Mouse (Mus musculus) lung, embryonic 16.5 days (tissue): ENCODE measurements around the gene Slc19a3. TPM values are rescaled to one million over a fixed set of nuclear protein-coding genes. Genes with fewer than 3 reads are reported as not detected.

Experiments
- ATAC-seq: fragments of 200-750 bp; cut with Nextera tagmentation; 2 replicates; pipeline ENCODE4 v1.8.0; 2017; ENCODE audit warnings: low read depth, mild to moderate bottlenecking, moderate library complexity
- H3K27ac ChIP-seq: fragments of 300-500 bp; sonication (generic); 2 replicates; pipeline ENCODE4 v1.5.1; 2014; ENCODE audit warnings: mild to moderate bottlenecking, control low read depth, low read length
- H3K27me3 ChIP-seq: fragments of 300-500 bp; sonication (generic); 2 replicates; pipeline ENCODE4 v1.6.1; 2014; ENCODE audit warnings: low read depth, low read length, mixed read lengths; ENCODE audit not compliant: control insufficient read depth, insufficient read depth
- H3K36me3 ChIP-seq: fragments of 300-500 bp; sonication (generic); 2 replicates; pipeline ENCODE4 v1.6.1; 2014; ENCODE audit warnings: low read length; ENCODE audit not compliant: control insufficient read depth, insufficient read depth
- H3K4me1 ChIP-seq: fragments of 300-500 bp; sonication (generic); replicated peaks from 2 replicates; pipeline ENCODE4 v1.6.1; 2014; ENCODE audit warnings: low read length, mixed read lengths; ENCODE audit not compliant: control insufficient read depth, insufficient read depth
- H3K4me2 ChIP-seq: fragments of 300-500 bp; sonication (generic); 2 replicates; pipeline ENCODE4 v1.6.1; 2014; ENCODE audit warnings: low read depth, low read length, control low read depth
- H3K4me3 ChIP-seq: fragments of 300-500 bp; sonication (generic); 2 replicates; pipeline ENCODE4 v1.5.1; 2014; ENCODE audit warnings: mild to moderate bottlenecking, low read length, control low read depth
- H3K9ac ChIP-seq: fragments of 300-500 bp; sonication (generic); 2 replicates; pipeline ENCODE4 v1.6.1; 2014; ENCODE audit warnings: low read length, control low read depth
- H3K9me3 ChIP-seq: fragments of 300-500 bp; sonication (generic); 2 replicates; pipeline ENCODE4 v1.6.1; 2016; ENCODE audit warnings: low read length; ENCODE audit not compliant: control insufficient read depth
- WGBS: fragments of 180-500 bp; shearing (Covaris S2); extraction: QIAGEN DNeasy Blood & Tissue Kit; methylation state at CpG from one replicate; pipeline ENCODE4 v1.1.7; 2014; 5-methylcytosine and 5-hydroxymethylcytosine counted together
- polyA plus RNA-seq: library from polyadenylated mRNA; unstranded; fragments of >200 nt; fragmentation: Nextera tagmentation; extraction: Ambion mirVana; gene quantifications from 2 replicates; pipeline ENCODE4 v1.2.1, GENCODE M21; 2015

Slc19a3 gene
- polyA plus RNA-seq, 1 experiment from 2014 or later: 1.0 TPM

DNA sequence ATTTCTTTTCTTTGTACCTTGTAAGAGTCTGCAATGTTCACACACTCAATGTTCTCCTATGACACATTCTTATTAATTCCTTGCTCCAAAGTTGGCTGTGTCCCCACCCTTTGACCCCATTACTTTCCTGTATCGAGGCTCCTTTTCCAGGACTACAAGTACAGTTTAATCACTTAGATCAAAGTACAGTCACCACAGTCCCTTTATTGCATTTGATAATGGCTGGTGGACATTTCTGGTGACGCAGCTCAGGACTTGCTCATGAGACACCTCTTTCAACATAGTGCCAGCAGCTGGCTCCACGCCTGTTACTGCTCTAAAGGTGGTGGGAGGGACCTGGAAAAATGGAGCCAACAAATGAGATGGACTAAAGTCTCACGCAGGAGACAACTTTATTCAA is 47.2 kb downstream of the Slc19a3 start:
- H3K27ac ChIP-seq: no peak overlapping the region
- WGBS: 60% methylated on average over 4 of the region's 4 CpGs

DNA sequence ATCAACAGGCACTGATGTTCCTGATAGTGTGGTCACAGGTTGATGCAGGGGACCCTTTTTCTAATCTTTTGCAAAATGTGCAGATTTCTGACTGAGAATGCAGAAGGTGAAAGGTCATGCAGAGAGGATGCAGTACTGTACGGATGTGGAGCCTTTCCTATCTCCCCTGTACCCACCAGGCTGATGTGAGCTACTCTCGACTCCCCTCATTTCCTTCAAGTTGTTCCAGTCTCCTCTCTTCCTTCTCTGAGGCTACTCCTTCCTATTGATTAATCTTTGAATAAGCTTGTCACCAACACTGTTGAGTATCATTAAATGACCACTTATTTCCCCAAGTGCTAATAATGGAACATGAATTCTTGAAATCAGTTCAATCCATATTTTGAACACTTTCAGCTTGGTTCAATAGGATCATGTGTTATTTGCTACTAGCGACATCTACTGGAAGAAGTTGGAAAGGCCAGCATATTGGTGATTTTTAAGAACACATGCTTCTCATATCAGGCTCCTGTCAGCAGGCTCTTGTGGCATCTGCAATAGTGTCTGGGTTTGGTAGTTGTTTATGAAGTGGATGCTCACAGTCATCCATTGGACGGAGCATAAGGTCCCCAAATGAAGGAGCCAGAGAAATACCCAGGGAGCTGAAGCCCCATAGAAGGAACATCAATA is 50.6 kb downstream of the Slc19a3 start:
- Histone ChIP-seq H3K36me3 (no peaks in the 10 kb centered on the region), H3K4me3 (no peak overlapping the region), H3K4me1 (no peaks in the 10 kb centered on the region), H3K9ac (no peak overlapping the region), H3K27me3 (no peaks in the 10 kb centered on the region), H3K9me3 (peaks cover 5% of the 10 kb centered on the region), H3K27ac (no peak overlapping the region), H3K4me2 (no peak overlapping the region)
- 22% methylated on average over 4 of the region's 4 CpGs for WGBS
- ATAC-seq: 0 out of 2 replicates have a peak, but pooled peaks have one; percentile 34

More for the DNA sequence above, 47.2 kb downstream of the Slc19a3 start:
- no peak for ATAC-seq
- Histone ChIP-seq H3K9ac (no peak overlapping the region), H3K36me3 (no peaks in the 10 kb centered on the region), H3K9me3 (no peaks in the 10 kb centered on the region), H3K4me1 (no peaks in the 10 kb centered on the region), H3K27me3 (no peaks in the 10 kb centered on the region), H3K4me3 (no peak overlapping the region), H3K4me2 (no peak overlapping the region)

DNA sequence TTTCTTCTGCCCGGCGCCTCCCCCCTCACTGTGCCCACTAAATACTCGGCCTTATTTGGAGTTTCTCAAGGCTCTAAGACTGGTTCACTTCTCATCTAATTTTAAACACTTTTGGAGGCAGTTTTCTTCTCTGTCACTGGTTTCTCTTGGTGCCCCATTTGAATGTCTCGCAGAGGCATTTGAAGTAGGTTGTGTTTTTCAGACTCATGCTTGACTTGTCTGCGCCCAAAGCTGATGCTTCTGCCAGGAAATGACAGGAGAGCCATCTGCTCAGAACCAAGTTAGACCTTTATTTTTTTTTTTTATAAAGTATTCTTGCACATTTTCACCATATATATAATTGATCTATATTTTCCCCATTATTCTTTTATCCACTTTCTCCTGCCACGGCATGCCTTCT is 51.5 kb downstream of the Slc19a3 start:
- WGBS: 84% methylated on average over 6 of the region's 6 CpGs
- Histone ChIP-seq H3K4me2 (no peak overlapping the region), H3K27me3 (no peaks in the 10 kb centered on the region), H3K27ac (no peak overlapping the region), H3K4me1 (no peaks in the 10 kb centered on the region), H3K36me3 (no peaks in the 10 kb centered on the region), H3K9me3 (peaks cover 5% of the 10 kb centered on the region), H3K9ac (no peak overlapping the region), H3K4me3 (no peak overlapping the region)
- ATAC-seq: no peak

DNA sequence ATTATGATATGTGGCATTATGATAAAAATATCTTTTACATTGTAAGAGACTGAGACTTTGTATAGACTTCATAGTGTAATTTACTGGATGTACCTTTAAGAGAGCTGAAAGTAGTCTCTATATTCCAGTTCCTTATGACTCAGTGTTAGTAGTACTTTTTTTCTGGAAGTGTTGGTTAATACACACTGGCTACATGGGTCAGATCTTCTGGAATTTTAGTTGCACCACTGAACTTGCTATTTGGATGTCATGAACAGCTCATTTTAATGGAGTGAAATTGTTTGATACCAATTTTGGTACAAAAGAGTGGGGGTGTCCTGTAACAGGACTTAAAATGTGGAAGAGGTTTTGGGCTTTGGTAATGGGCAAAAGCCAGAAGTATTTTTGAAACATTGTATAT is 60.4 kb downstream of the Slc19a3 start:
- H3K9ac ChIP-seq: no peak overlapping the region
- H3K36me3 ChIP-seq: no peaks in the 10 kb centered on the region
- H3K4me3 ChIP-seq: no peak overlapping the region
- no peaks in the 10 kb centered on the region for H3K27me3 ChIP-seq
- no peaks in the 10 kb centered on the region for H3K9me3 ChIP-seq
- no peak for ATAC-seq
- no peaks in the 10 kb centered on the region for H3K4me1 ChIP-seq
- no peak overlapping the region for H3K4me2 ChIP-seq
- H3K27ac ChIP-seq: no peak overlapping the region

DNA sequence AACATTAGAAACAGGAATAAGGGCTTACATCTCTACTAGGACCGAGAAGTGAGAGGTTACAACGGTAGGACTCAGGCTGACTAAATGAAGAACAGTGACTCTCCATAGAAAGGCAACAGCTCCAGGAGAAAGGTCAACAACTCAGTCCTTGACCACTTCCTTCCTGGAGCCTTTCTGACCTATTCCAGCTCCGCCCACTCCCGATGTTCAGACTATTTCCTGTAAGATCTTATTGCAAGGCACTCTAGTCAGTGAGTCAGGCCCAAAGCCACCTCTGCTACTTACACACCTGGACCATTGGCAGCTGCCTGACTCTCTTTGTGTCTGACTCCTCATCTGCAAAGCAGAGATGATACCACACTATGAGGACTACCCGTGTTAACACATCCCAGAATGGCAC is 62.5 kb downstream of the Slc19a3 start:
- Histone ChIP-seq H3K4me3 (no peak overlapping the region), H3K9me3 (no peaks in the 10 kb centered on the region), H3K27me3 (no peaks in the 10 kb centered on the region), H3K4me1 (peaks cover 5% of the 10 kb centered on the region; the same call in 1 of the 2 replicates), H3K4me2 (no peak overlapping the region), H3K27ac (no peak overlapping the region), H3K9ac (no peak overlapping the region), H3K36me3 (no peaks in the 10 kb centered on the region)
- 65% methylated on average over 5 of the region's 5 CpGs for WGBS
- ATAC-seq: no peak

DNA sequence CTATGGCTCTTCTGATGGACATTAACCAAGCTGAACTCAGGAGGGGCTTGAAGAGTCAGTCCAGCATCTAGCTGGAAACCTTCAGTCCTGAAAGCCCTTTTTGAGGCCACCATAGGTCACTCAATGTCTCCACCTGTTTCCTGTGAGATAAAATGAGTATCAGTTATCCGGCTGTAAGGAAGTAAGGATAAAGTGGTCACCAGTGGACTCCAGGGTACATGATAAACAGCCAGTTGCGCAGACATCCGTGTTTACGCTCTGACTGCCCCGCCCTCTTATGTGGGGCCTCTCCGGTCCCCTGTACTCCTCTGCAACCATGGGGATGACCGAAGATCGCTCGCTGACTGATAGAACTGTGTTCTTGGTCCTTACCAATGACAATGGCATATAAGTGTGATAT is 63.9 kb downstream of the Slc19a3 start:
- Histone ChIP-seq H3K4me3 (no peak overlapping the region), H3K9ac (no peak overlapping the region), H3K4me1 (peaks cover 5% of the 10 kb centered on the region; the same call in 1 of the 2 replicates), H3K4me2 (no peak overlapping the region), H3K27me3 (no peaks in the 10 kb centered on the region), H3K27ac (peak overlapping the region; percentile 59), H3K9me3 (no peaks in the 10 kb centered on the region), H3K36me3 (no peaks in the 10 kb centered on the region)
- peak; percentile 86 for ATAC-seq
- 67% methylated on average over 9 of the region's 9 CpGs for WGBS

DNA sequence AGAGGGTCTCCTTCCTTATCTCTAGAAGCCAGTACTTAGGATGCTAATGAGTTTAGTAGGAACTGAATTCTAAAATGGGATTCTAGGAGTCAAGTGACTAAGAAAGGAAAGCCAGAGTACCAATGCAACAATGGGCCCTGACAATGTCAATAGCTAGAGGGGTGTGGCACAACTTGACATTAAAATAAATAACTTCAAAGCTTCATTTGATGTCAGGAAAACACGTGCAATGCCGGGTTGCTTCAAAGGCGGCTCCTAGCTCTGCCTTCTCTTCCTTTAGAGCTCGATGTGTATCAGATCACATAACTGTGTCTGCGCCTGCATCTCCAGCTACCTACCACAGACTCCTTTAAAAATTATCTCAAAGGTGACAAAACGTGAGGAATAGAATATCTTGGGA is 64.3 kb downstream of the Slc19a3 start:
- Histone ChIP-seq H3K4me2 (no peak overlapping the region), H3K4me3 (no peak overlapping the region), H3K9ac (no peak overlapping the region), H3K4me1 (peaks cover 5% of the 10 kb centered on the region; the same call in 1 of the 2 replicates), H3K36me3 (no peaks in the 10 kb centered on the region), H3K27me3 (no peaks in the 10 kb centered on the region), H3K27ac (peak overlapping the region; percentile 69), H3K9me3 (no peaks in the 10 kb centered on the region)
- 47% methylated on average over 6 of the region's 6 CpGs for WGBS
- ATAC-seq: peak; percentile 61

DNA sequence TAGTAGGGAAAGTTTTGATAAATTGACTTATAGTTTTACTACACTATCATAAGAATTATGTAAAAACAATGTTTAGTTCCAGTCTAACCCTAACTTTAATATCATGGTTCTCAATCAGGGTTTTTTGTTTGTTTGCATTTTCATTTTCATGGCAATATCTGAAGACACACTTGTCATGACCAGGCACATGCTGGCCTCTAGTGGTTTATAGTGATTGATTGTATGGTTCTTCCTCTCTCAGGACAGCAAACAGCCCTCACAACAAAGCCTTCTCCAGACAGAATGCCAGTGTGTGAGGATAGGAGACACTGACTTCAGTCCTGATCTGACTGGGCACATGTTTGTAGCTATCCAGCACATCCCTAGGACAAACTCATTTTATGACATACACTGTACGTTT is 65.0 kb downstream of the Slc19a3 start:
- WGBS: 59% methylated on average over 1 of the region's 1 CpGs
- Histone ChIP-seq H3K27me3 (no peaks in the 10 kb centered on the region), H3K27ac (peak overlapping the region; percentile 69), H3K36me3 (no peaks in the 10 kb centered on the region), H3K9me3 (no peaks in the 10 kb centered on the region), H3K4me3 (no peak overlapping the region), H3K4me1 (peaks cover 5% of the 10 kb centered on the region; the same call in 1 of the 2 replicates), H3K9ac (no peak overlapping the region), H3K4me2 (no peak overlapping the region)
- no peak for ATAC-seq

DNA sequence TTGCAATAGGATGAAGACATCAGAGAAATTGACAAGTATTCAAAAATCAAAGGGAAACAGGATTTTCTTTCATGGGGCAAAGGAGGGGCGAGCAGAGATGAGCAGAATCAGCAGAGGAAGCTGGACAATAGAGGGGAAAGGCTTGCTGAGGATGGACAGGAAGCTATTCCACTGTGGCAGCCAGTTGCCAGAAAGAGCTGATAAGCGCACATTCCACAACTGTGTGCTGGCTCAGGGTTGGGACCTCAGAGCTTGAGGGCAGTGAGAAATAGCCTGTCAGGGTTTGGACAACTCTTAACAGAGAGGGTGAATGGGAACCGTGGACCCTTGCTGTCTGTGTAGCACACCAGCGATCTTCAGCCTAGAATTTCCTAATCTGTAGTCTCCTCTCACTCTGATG is 66.2 kb downstream of the Slc19a3 start:
- Histone ChIP-seq H3K4me3 (no peak overlapping the region), H3K27ac (peak overlapping the region; percentile 70), H3K27me3 (no peaks in the 10 kb centered on the region), H3K9me3 (no peaks in the 10 kb centered on the region), H3K4me2 (no peak overlapping the region), H3K9ac (no peak overlapping the region), H3K36me3 (no peaks in the 10 kb centered on the region), H3K4me1 (peaks cover 5% of the 10 kb centered on the region; the same call in 1 of the 2 replicates)
- ATAC-seq: peak; percentile 82
- WGBS: 13% methylated on average over 4 of the region's 4 CpGs
